Mouse (Mus musculus) adrenal gland (tissue): ENCODE data around the gene Olfr913.

Experiments used
- intact Hi-C: fragments of 180-260 bp; cut with DNase I; formaldehyde crosslinking; loops from one replicate; pipeline ENCODE4 v1.15.1; 2025
- long read RNA-seq, 2 experiments: library from polyadenylated mRNA; unstranded; transcript quantifications; one replicate each; pipeline ENCODE4 v2.0.0; 2020; ENCODE audit warnings: borderline replicate concordance in 1 of 2; ENCODE audit not compliant: insufficient replicate concordance in 1 of 2

Gene Olfr913
- long read RNA-seq, experiment 1 = 0 reads
- long read RNA-seq, experiment 2 = 0 reads

GRCm38 (mm10) chr9:38592459-38592858 lies at the start of gene Olfr913:
Gene Olfr913, plus strand, starts transcription at chr9:38592759.
- intact Hi-C loops = no loop called here

GRCm38 (mm10) chr9:38579878-38580277 lies 12.7 kb upstream of the Olfr913 start, which contains the start of gene Olfr912:
Gene Olfr912, plus strand, starts transcription at chr9:38580178.
- intact Hi-C loops = no loop called here

- intact Hi-C loops = no loop called here
Observed at GRCm38 (mm10) chr9:38591056-38591455, 1.5 kb upstream of the Olfr913 start.

GRCm38 (mm10) chr9:38604802-38605201 lies 12.2 kb downstream of the Olfr913 start, which contains the start of gene Olfr914:
Gene Olfr914, plus strand, starts transcription at chr9:38605102.
- intact Hi-C loops = no loop called here

GRCm38 (mm10) chr9:38632406-38632805 lies 39.8 kb downstream of the Olfr913 start:
- intact Hi-C loops = no loop called here
